Mouse (Mus musculus) right cerebral cortex, postnatal 10 days (tissue): ENCODE data around the gene Sugp2.
"Not testable (repeated sequence)": the region's sequence is repeated elsewhere in the genome, so short reads cannot be mapped to it uniquely, and the experiment has no call there.

Experiments used
- DNase-seq, 2 experiments: peaks; one replicate each; pipeline ENCODE4 v3.0.0; 2021; ENCODE audit warnings: low spot score in 2 of 2

Sugp2 gene

DNA sequence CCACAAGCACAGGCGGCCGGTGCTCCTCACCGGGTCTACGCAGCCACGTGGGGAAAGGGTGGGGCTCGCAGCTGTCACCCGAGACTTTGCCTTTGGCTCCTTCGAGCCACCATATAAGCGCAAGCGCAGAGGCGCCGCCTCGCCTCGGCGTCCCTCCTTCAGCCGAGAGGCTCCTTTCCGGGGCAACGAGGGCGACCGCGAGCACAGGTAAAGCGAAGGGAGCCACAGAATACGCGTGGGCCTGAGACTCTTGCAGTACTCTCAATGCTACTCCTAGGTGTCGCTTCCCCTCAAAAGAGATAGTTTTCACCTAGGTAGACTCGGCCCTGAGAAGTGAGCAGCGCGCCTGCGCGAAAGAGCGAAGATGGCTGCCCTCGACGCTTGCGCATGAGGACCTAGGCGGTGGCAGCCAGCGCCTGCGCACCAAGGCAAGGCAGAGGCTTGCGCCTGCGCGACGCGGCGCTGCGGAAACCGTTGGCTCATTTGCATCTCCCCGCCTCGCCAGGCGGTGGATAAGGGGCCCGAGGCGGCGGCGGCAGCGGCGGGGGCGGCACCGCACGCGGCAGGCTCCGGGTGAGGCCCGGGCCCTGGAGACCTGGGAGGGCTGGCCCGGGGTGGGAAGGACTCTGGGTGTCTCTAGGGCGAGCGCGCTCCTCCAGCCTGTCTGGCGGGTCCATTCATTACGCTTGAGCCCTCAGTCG, at the start of gene Sugp2, which contains the start of gene Armc6:
TSS of gene Sugp2 (plus strand) at position 147 of the 701 bp plus-strand sequence.
TSS of gene Armc6 (minus strand) at position 387 of the 701 bp plus-strand sequence.
- peak; percentile 96 to 97 for DNase-seq

DNA sequence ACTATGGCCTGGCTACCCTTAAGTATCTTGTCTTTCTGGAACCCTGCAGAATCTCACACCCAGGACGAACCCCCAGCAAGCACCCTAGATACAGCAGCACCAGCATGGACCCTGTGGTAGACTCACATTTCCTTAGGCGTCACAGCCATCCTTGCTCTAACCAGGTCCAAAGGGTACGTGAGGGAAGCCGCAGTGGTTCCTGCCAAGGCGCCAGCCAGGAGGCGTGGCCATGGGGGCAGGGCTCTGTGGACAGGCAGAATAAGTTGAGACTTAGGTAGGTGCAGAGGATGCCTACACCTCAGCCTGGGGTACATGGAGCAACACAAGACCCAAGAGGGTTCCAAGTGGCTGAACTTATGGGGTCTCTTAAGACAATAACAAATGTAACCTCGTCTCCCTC, 45.3 kb upstream of the Sugp2 start:
- no peak for DNase-seq

DNA sequence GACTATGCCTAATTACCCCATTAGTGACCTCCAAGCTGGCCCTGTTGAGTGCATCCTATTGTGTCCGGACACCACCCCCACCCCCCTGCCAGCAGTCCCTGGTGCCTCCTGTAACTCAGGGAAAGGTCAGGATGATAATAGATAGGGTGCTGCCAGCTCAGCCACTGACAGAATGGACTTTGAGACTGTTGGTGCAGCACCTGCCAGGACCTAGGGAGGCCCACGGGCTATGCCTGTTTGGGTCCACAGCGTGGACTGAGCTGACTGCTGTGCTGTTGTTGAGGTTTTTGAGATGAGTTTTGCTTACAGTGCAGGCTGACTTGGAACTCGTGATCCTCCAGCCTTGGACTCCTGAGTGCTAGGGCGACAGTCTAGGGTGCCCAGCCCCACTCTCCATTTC, 40.8 kb upstream of the Sugp2 start:
- DNase-seq, result no peak

DNA sequence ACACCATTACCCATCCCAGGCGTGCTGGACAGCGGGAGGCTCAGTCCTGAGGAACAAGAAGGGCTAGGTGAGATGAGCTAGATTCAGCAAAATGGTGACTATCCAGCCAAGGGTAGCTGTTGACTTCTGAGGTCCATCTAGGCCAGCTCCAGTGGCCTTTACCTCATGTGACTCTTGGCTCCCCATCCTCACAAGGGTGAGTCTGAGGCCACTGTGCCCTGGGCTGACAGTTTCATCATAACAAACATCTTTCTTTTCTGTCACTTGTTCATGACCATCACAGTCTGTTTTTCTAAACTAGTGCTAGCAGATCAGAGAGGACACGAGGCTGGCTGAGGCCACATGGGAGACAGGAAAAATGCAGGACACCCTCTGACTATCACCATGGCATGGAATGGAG, 39.8 kb upstream of the Sugp2 start:
- no peak for DNase-seq

DNA sequence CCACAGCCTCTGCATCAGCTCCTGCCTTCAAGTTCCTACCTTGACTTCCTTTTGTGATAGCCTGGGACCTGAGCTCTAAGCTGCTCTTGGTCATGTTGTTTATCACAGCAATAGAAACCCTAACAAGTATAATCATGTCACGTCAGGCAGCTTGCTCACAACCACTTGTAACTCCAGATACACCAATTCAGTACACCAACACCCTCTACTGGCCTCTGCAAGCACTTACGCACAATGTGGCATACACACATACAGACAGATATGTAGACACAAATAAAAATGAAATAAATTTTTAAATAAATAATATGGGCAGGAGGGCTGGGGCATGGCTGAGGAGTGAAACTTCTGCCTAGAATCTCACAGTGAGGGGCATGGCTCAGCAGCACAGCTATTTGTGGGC, 38.3 kb upstream of the Sugp2 start:
- no peak for DNase-seq

DNA sequence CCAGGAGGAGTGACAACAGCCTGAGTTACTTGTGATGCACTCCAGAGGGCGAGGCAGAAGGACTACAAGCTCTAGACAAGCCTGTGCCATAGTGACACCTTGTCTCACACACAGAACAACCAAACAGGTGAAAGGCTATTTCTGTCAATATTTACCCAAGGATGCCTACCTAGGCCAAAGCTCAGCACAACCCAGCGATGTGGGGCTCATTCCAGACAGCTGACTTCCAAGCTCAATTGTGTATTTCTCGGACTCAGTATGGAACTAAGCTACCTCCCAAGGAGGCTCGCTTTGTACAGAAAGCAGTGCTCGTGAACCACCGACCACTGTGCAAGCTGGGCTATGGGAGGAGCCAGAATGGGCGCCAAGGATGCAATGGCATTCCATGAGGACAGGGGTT, 36.4 kb upstream of the Sugp2 start:
- no peak for DNase-seq

DNA sequence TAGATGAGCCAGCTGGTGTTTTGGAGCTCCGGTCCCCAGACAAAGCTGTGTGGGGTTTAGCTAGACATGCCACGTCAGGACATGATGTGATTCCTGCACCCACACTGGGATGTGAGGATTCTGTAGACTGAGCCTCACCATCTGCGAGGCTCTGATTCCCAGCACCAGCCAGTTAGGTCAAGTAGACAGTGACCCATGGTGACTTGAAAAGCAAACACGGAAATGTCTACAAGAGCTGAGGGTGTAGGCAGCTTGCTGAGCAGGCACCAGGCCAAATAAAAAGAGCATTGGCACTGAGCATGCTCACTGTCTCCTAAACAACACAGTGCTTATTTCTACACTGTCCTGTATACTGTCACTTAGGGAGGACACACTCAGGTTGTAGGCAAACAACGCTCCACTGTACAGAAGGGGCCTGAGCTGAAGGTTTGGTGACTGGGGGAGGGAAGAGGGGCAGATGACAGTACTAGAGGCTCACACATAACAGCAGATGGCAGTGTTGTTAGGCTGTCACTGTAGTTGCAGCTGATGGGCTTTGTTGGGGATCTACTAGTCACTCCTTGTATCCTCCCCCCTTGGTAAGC, 33.8 kb upstream of the Sugp2 start:
- DNase-seq, result peak; percentile 58 to 65

DNA sequence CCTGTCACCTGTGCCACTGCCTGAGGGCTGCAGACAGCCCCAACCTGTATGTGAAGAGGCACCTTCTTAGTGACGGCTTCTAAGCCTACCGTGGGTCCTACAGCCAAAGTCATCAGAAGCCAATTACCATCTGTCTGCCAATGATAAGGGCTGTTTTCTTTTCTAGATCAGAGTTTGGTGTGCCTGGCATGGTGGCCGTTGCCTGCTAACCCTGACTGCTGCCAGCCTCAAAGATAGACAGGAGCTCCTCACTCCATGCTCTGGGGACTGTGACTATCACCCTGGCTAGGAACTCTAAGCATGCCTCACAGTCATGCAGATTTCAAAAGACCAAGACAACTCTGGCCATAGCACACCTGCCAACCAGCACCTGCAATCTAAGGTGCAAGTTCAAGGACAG, 32.6 kb upstream of the Sugp2 start:
- DNase-seq, result no peak

DNA sequence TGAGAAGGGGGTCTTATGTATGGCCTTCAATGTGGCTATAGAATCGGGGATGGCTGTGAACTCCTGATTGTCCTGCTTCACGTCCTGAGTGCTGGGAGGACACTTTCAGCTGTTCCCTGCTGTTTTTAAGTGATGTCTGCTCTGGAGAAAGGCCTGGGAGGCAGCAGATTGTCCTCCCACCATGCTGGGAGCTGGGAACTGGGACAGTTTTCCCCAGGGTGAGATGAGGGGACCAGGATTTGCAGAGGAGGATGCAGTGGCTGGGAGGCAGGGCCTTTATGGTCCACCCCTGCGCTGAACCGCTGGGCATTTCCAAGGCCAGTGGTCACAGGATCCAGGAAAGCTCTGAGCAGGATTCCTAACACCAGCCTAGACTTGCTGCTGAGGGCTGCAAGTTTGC, 31.0 kb upstream of the Sugp2 start:
- no peak for DNase-seq

DNA sequence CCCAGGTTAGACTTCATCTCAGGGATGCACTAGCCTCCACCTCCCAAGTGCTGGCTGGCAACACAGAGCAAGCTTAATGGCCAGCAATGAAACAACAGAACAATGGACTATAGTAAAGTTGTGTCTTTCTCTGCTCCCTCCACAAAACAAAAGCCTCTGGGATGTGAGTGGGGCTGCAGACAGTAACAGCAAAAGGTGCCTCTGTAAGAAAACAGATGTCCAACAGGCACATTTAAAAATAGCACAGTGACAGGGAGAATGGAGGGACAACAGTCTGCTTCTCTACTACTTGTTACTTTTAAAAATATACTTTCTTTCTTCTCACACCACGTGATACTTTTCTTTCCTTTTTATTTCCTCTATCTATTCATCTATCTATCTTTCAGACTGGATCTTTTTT, 29.3 kb upstream of the Sugp2 start:
- no peak for DNase-seq

DNA sequence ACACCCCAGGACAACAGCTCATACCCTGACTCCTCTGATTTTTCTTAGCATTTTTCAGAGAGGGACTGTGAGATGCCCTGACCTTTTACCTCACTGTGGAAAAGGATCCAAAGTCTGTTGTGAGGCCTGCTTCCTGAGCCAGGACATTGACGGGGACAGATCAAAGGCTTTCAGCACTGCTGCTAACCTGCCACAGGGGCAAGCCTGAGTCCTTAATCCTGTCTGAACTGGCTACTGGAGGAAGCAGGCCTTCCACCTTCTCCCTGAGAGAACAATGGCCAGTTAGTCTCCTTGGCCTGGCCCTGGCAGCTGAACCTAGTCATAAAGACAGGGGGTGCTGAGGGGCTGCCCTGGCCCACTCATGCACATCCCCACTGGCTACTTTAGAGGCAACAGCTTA, 25.9 kb upstream of the Sugp2 start:
- DNase-seq, result no peak

DNA sequence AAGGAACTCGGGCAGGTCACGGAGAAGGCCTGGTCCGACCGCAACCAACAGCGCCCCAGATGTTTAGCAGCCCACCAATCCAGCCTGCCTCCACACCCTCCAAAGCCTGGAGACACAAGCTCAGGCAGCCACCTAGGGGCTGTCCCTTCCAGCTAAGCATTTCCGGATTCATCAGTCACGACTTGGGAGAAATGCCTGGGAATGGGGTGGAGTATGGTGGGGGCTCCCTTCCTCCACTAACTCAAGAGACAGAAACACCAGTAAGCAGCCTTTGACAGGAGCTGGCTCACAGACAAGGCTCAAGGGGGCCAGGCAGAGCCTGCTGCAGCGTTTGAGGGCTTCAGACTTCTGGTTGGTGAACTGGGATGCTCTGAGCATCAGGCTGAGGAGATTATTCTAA, 23.5 kb upstream of the Sugp2 start:
- peak; percentile 49 to 54 for DNase-seq

DNA sequence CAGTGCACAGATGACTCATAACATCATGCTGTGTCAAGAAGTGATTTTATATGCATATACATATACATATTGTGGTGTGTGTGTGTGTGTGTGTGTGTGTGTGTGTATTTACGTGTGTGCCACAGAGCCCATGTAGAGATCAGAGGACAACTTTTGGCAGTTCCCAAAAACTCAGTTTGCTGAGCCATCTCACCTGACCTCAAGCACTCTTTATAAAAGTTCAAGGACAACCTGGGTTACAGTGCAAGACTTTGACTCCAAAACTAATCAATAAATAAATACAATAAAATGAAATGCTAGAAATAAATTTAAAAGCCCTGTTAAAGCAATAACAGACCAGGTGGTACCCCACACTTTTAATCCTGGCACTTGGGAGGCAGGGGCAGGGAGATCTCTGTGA, 22.8 kb upstream of the Sugp2 start:
- DNase-seq, result no peak

DNA sequence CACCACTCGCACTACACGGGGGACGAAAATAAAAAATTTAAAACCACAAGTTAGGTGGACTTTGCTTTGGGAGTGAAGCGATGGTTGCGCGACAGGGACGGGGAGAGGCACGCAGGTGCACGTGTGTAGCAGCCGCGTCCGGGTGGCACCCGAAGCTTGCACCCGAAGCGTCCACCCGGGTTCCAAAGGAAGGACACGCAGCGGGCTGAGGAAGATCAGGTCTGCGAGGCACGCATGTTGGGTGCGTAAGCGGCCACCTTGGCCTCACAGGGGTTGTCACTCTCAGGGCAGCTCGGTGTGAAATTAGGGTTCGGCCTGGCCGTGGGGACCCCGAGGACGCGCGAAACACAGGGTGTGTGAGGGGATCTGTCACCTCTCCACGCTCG, 22.3 kb upstream of the Sugp2 start:
- DNase-seq, result no peak

DNA sequence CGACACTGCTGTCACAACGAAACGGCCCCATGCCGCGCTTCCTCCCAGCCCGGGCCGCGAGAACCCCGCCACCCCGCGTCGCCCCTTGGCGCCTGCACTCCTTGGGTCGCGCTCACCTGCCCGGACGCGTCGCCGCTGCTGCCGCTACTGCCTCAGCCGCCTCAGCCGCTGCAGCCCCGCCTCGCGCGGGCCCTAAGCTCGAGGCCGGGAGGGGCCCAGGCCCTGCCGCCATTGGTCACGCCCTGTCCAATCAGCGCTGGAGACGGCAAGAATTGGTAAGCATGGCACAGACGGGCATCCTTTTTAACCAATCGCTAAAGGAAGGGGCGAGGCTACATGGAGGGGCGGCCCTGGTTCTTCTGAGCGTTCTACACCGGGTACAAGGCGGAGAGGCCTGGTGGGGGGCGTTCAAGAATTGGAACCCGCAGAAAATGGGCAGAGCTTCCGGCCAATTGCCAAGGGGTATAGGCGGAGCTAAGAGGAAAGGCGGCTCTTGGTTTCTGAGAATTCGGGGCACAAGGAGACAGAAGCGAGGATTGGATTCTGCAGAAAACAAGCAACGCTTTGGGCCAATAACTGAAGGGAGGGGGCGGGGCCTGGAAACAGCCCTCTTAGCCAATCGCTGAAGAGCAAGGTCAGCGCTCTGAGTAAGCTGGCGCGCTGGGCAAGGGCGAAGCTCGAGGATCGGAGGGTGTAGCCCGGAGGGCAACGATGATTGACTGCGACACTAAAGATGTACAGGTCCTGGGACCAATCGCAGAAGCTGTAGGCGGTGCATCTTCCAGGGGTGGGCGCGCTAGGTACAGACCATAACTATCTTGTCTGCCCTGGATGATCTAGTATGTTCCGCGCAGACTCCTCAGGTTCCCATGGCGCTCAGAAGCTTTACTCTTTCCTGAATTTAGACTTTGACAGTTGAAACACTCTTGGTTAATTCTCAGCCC, 21.6 kb upstream of the Sugp2 start, which contains the start of gene Slc25a42:
TSS of gene Slc25a42 (minus strand) at position 194 of the 944 bp plus-strand sequence.
- peak; percentile 99 to 100 for DNase-seq

DNA sequence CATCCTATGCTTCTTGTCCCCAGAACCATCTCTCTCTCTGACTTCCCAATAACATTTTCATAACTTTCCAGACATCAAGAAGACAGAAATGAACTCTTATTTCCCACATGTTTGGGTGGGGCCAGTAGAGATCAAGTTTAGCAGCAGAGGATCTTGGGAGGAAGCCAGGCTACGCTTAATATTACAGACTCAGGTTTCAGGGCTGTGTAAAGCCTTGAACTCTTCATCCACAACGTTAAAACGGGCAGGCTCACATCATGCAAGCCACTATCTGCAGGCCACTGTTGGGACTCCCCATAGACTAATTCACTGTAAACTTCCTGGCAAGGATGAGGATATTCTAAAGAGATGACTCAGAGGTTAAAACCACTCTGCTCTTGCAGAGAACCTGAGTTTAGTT, 19.6 kb upstream of the Sugp2 start:
- no peak for DNase-seq

DNA sequence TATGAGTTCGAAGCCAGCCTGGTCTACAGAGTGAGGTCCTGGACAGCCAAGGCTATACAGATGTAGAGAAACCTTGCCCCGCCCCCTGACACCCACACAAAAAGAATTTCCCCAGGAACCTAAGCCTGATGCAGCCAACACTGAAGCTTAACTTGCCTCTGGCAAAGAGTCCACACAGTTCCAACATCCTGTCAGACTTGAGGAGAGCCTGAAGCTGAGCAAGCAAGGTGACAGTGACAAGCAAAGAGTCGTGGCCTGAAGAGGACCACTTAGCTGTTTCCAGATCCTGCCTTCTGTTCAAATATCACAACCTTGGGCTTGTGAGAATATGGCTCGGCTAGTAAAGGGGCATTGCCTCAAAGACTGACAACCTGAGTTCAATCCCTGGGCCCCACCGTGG, 18.9 kb upstream of the Sugp2 start:
- DNase-seq, result no peak

DNA sequence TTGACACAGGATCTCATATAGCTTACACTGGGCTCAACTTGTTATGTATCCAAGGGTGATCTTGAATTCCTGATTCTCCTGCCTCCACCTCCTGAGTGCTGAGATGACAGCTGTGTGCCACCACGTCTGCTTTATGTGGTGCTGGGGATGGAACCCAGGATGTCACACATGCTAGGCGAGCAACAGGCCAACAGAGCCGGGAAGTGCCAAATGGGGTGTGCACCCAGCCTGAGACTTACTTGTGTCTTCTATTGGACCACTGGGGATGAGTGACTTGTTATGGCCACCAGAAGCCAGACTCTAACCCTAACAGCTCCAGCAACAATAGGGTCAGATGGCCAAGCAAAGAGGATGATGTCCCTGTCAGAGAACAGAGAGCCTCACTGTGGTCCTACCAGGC, 17.9 kb upstream of the Sugp2 start:
- not testable (repeated sequence) for DNase-seq

DNA sequence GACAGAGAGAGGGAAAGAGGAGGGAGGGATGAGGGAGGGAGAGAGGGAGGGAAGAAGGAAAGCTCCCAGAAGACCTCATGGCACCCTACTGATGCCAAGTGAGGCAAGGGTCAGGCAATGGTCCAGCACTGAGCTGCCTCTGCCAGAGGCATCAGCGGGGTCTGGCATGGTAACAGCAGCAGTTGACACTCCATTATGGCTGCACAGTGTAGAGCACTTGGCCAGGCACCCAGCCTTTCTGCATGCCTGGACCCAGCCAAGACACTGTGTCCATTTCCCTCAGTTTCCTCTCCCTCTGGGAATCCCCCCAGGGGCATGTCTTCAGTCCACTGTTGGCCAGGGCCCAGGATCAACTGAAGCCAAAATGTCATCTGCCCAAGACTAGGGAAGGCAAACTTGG, 17.5 kb upstream of the Sugp2 start:
- peak; percentile 88 to 90 for DNase-seq

DNA sequence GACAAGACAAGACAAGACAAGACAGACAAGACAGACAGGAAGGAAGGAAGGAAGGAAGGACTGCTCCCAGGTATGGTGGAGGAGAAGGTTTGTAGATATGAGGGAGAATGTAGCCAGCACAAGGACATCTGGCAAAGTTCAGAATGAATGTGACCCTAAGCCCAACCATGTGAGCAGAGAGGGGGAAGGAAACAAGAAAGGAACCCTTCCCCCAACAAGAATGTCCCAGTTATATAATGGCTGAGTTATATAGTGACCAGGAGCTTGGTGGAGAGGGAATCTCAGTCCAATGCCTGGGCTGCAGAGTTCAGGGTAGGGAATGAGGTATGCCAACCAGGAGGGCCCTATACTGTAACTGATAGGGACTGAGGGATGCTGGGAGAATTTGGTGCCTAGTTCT, 16.6 kb upstream of the Sugp2 start:
- DNase-seq, result no peak

DNA sequence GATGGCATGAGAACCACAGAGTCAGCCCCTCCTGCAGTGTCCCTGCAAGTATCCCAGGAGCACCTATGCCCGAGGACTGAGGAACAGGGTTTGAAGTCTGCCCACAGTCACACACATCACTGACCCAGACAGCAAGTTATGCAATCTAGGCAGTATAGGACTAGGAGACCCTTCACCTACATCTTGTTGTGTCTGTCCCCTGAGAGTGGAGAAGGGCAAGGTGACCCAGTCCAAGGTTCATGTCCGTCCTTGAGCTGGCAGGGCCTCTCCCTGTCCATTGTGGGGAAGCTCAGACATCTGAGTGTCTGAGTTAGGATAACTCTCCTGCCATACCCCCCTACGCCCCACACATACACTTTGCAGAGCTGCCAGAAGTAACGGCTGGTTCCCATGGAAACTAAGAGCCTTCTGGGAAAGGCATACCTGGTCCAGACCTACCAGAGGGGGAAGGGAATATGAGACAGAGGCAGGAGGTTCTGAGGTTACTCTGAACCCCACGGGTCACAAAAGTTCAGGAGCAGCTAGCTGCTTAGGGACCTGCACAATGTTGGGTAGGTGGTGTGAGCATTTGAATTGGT, 14.8 kb upstream of the Sugp2 start:
- DNase-seq, result peak; percentile 52 to 57

DNA sequence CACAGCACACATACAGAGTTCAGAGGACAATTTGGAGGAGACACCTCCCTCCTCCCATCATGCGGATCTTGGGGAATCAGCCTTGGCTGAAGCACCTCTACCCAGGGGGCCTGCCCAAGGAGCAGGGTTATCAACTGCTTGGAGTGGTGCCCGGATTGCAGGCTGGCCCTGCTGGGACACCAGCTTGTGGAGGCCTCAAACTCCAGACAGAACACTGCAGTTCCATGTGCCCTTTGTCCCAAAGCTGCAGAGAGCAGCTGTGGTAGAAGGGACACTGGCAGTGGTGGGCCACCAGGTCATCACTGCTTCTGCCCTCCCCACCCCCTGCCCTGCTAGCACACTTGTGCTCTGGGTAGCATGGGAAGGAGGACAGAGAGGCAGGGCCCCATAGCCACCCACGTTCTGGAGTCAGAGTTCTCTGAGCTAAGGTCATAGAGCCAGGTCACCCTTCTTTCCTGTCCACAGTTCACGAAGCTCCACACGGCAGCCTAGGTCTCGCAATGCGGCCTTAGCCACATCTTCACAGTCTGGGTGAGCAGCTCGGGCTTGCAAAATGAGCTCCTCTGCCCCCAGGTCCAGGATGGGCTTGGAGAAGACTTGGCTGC, 13.7 kb upstream of the Sugp2 start:
- no peak for DNase-seq
